Mouse (Mus musculus) B cell, adult 2 months (primary cell): ENCODE results near the gene Adm.

Experiments used
- DNase-seq, 2 experiments: peaks; one replicate each; pipeline ENCODE4 v3.0.0; 2022

Gene Adm

DNA sequence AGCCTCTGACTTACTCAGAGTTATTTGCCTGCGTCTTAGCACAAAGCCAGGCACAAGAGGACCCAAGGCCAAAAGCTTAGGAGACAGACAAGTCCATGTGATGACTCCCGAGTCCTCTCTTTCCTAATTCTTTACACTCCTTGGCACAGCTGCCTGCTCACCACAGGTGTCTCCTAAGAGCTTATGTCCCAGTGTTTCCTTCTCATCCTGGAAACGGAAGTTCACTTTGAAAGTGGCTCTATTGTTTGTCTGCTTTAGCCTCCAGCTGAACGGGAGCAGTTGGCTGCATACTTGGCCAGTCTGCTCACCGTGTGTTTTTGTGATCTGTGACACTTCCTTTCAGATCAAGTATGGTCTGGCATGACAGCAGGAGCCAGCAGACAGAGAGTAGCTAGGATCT is 41.3 kb downstream of the Adm start:
- no peak for DNase-seq

DNA sequence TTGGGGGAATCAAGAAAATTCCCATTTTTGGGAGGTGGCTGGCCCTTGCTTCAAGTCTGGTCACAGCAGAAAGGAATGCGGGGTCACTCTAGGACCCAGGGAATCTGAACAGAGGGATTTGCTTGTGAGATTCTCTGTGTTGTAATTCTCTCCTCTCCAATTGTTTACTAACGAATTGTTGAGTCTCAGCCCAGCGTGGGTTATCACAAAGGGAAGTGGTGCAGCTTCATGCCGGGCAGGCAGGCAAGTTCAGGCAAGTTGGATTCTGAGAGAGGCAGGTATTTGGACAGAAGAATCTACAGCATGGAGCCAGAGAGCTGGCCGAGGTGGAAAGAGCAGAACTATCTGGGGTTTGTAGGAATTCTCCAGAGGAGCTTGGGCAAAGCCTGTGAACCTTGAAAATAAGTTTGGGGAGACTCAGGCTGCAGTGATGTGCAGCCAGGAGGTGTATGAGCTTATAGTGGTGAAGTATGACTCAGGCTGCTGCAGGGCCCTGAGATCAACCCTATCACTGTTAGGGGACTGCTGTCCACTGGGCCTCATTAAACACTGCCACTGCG is 43.7 kb downstream of the Adm start:
- DNase-seq: no peak
